Mouse (Mus musculus): ENCODE data around the gene Ostf1.

DNA sequence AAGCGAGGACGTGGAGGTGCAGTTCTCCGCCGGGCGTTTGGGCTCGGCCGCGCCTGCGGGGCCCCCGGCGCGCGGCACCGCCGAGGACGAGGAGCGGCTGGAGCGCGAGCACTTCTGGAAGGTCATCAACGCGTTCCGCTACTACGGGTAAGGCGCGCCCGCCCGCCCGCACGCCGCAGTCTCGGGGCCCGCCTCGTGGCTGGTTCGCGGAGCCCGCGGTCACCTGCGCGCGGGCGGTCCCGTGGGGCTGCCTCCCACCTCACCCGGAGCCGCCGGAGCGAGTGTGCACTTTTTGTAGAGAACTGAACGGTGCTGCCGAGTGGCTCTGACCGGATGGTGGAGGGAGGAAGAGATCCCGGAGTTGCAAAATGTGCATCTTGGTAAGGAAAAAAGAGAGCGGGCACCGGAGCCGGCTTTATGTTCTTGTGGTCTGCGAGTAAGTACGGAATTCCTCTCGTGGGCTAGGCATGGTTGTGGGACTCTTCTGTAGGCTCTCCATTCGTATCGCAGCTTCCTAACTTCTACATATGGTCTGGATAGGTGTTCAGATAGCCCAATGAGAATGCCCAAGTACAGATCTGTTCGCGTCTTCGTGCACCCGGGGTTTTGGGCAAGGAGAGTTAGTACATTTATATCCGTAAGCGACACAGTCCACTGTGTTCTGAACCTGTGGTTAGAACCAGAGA lies 39.6 kb upstream of the Ostf1 start:
- no peak for TF ChIP-seq POLR2A (IDR thresholded peaks at IDR 0.05; ENCODE audit: extremely low read depth, insufficient read depth, low read length)
- TF ChIP-seq CTCF (IDR thresholded peaks at IDR 0.05; ENCODE audit: low read depth, low read length) = no peak

Measured in liver, adult 2 months (tissue).